Mouse (Mus musculus): ENCODE measurements at regions not wholly inside any gene's neighbourhood (a gene's known extent, or its start where the extent isn't known, plus 50 kb on each side); places are given as distances from the start of the nearest gene placed in this dataset.

GRCm38 (mm10) chr15:64622591-64622990 lies 194.9 kb upstream of the Gm21798 start:
- 88% methylated on average over 4 of the region's 4 CpGs for WGBS

DNA sequence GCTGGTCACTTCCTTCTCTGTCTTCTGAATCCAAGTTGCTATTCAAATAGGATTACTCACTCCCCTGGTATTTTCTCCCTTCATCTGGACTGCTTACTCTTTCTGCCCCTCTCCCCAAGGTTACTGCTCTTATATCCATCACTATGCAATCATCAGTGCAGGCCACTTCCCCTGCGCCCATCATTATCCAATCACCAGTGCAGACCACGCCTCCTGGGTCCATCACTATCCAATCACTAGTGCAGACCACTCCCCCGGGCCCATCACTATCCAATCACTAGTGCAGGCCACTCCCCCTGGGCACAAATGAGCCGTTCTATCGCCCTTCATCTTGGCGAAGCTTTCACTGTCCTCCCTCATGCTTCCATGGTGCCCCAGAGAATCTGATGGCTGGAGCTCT lies 191.1 kb upstream of the Gm21798 start:
- ATAC-seq (ENCODE audit: low FRiP score, low TSS enrichment) = peak; percentile 37; the same call in 1 of the 2 replicates
- Histone ChIP-seq H3K9me3 (ENCODE audit: control insufficient read depth, low read length) (no peaks in the 10 kb centered on the region), H3K27ac (ENCODE audit: low read depth, low read length) (no peak overlapping the region), H3K36me3 (ENCODE audit: control insufficient read depth, insufficient read depth, low read length) (no peaks in the 10 kb centered on the region), H3K9ac (ENCODE audit: low read depth, low read length) (no peak overlapping the region), H3K4me3 (ENCODE audit: low read length) (no peak overlapping the region), H3K4me2 (replicated peaks; ENCODE audit: low read depth, low read length) (no peak overlapping the region), H3K4me1 (ENCODE audit: control insufficient read depth, insufficient read depth, low read length) (no peaks in the 10 kb centered on the region), H3K27me3 (ENCODE audit: control insufficient read depth, insufficient read depth, low read length) (no peaks in the 10 kb centered on the region)
- 91% methylated on average over 6 of the region's 6 CpGs for WGBS

More at GRCm38 (mm10) chr15:64622591-64622990, 194.9 kb upstream of the Gm21798 start:
- ATAC-seq (ENCODE audit: low FRiP score, low TSS enrichment) = no peak
- Histone ChIP-seq H3K9me3 (ENCODE audit: control insufficient read depth, low read length) (no peaks in the 10 kb centered on the region), H3K4me1 (ENCODE audit: control insufficient read depth, insufficient read depth, low read length) (no peaks in the 10 kb centered on the region), H3K27ac (ENCODE audit: low read depth, low read length) (no peak overlapping the region), H3K9ac (ENCODE audit: low read depth, low read length) (no peak overlapping the region), H3K36me3 (ENCODE audit: control insufficient read depth, insufficient read depth, low read length) (no peaks in the 10 kb centered on the region), H3K27me3 (ENCODE audit: control insufficient read depth, insufficient read depth, low read length) (no peaks in the 10 kb centered on the region), H3K4me2 (replicated peaks; ENCODE audit: low read depth, low read length) (no peak overlapping the region), H3K4me3 (ENCODE audit: low read length) (no peak overlapping the region)

DNA sequence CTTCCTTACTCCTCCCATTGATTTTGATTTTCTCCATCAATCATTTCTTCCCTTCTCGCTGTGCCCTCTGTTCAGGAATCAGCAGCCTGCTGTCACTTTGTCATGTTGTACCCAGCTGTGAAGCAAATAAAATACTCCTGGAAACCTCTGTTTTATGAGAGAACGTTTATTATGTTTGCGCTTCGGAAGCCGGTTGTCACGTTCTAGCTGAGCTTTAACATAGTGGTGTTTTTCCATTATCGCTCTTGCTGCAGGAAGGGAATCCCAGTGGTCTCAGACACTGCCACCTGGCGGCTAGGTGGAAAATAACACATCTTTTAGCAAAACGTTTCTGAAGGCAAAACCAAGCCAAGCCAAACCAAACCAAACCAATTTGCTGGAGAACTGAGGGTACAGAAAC lies 190.2 kb upstream of the Gm21798 start:
- Histone ChIP-seq H3K4me2 (replicated peaks; ENCODE audit: low read depth, low read length) (no peak overlapping the region), H3K27ac (ENCODE audit: low read depth, low read length) (no peak overlapping the region), H3K36me3 (ENCODE audit: control insufficient read depth, insufficient read depth, low read length) (no peaks in the 10 kb centered on the region), H3K9me3 (ENCODE audit: control insufficient read depth, low read length) (no peaks in the 10 kb centered on the region), H3K4me1 (ENCODE audit: control insufficient read depth, insufficient read depth, low read length) (no peaks in the 10 kb centered on the region), H3K9ac (ENCODE audit: low read depth, low read length) (no peak overlapping the region), H3K27me3 (ENCODE audit: control insufficient read depth, insufficient read depth, low read length) (no peaks in the 10 kb centered on the region), H3K4me3 (ENCODE audit: low read length) (no peak overlapping the region)
- peak; percentile 41; the same call in 1 of the 2 replicates for ATAC-seq (ENCODE audit: low FRiP score, low TSS enrichment)
- WGBS = 12% methylated on average over 9 of the region's 9 CpGs

All from kidney, embryonic 14.5 days (tissue).